Mouse (Mus musculus): ENCODE results near the gene Dazap1.

GRCm38 (mm10) chr10:80298571-80299281 lies 37.4 kb downstream of the Dazap1 start:
- TF ChIP-seq EP300 (IDR thresholded peaks at IDR 0.05; ENCODE audit: low read depth), result no peak
- no peak for TF ChIP-seq CTCF (IDR thresholded peaks at IDR 0.05; ENCODE audit: low read depth)
